Mouse (Mus musculus): ENCODE data around the gene Aspg. TPM values are rescaled to one million over a fixed set of nuclear protein-coding genes. Genes with fewer than 3 reads are reported as not detected.

The Aspg gene
- polyA plus RNA-seq, 1 experiment from 2014 or later: 0.15 TPM

DNA sequence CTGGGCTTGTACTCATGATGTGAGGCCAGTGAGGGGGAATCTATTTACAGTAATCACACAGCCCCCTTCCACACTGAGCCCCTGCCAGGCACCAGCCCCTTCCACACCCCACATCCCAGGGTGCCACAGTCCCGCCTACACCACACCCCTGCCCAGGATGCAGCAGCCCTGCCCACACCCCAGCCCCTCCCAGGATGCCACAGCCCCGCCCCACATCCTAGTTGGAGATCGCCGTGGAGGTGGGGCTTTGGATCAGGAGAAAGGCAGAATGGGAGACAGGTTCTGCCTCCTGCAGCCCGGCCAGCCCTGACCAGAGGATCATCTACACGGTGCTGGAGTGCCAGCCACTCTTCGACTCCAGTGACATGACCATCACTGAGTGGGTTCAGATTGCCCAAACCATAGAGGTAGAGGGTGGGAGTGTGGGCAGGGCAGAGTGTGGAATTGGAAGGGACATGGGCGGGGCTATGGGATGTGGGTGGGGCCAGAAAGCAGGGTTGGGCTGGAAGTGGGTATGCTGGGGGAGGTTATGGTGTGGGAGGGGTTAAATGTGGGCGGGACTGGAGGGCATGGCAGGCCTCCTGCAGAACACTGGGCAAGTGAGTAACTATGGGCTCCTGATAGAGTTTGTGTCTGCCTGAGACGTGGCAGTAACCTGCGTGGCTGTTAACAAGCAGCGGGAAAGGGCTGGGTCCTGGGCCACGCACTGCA, 6.4 kb downstream of the Aspg start:
- H3K4me2 ChIP-seq (ENCODE audit: low read length): no peak overlapping the region
- no peak overlapping the region for H3K27ac ChIP-seq (replicated peaks in 1 of 2; ENCODE audit: control insufficient read depth in 1 of 2, insufficient read depth in 1 of 2, low read depth in 2 of 2, low read length in 2 of 2)
- WGBS: 17% methylated on average over 13 of the region's 13 CpGs
- H3K9me3 ChIP-seq (ENCODE audit: control insufficient read depth, low read length): no peaks in the 10 kb centered on the region
- H3K4me1 ChIP-seq (ENCODE audit: control insufficient read depth in 2 of 2, insufficient read depth in 2 of 2, low read length in 2 of 2): peaks cover 0 to 4% of the 10 kb centered on the region in 2 experiments; a peak in 1 of 4 replicates
- no peak overlapping the region for H3K4me3 ChIP-seq (ENCODE audit: control insufficient read depth in 1 of 2, insufficient read depth in 1 of 2, low read depth in 1 of 2, low read length in 2 of 2)
- no peak overlapping the region for H3K9ac ChIP-seq (ENCODE audit: low read length)
- ATAC-seq (ENCODE audit: insufficient number of reproducible peaks, insufficient read depth, low FRiP score, low read depth): peak; percentile 27; the same call in 1 of the 2 replicates
- H3K27me3 ChIP-seq (ENCODE audit: control insufficient read depth, insufficient read depth, low read length): peaks cover 29% of the 10 kb centered on the region
- no peaks in the 10 kb centered on the region for H3K36me3 ChIP-seq (ENCODE audit: control insufficient read depth, insufficient read depth, low read length)

DNA sequence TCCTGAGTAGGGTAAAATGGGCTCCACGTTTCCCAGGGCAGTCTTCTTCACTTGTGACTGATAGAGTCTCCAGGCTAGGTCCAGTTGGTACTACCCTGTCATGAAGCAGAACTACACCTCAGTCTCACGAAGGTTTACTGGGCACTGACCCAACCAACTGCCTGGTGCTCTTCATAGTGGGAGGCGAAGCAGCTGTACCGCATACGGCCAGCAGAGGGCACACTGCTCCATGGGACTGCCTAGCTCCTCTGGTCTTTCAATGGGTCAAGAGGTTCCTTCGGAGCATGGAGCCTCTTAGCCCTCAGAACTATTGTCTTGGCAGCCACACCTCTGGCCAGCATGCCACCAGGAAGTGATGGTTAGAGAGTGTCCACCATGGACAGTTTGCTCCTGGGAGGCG, 7.2 kb downstream of the Aspg start:
- H3K27me3 ChIP-seq (ENCODE audit: control insufficient read depth, insufficient read depth, low read length): peaks cover 27% of the 10 kb centered on the region
- WGBS: 12% methylated on average over 7 of the region's 7 CpGs
- no peak overlapping the region for H3K4me2 ChIP-seq (ENCODE audit: low read length)
- no peak overlapping the region for H3K4me3 ChIP-seq (ENCODE audit: control insufficient read depth in 1 of 2, insufficient read depth in 1 of 2, low read depth in 1 of 2, low read length in 2 of 2)
- no peak for ATAC-seq (ENCODE audit: insufficient number of reproducible peaks, insufficient read depth, low FRiP score, low read depth)
- no peaks in the 10 kb centered on the region for H3K36me3 ChIP-seq (ENCODE audit: control insufficient read depth, insufficient read depth, low read length)
- no peak overlapping the region for H3K9ac ChIP-seq (ENCODE audit: low read length)
- H3K9me3 ChIP-seq (ENCODE audit: control insufficient read depth, low read length): no peaks in the 10 kb centered on the region
- no peak overlapping the region for H3K27ac ChIP-seq (replicated peaks in 1 of 2; ENCODE audit: control insufficient read depth in 1 of 2, insufficient read depth in 1 of 2, low read depth in 2 of 2, low read length in 2 of 2)
- peaks cover 0 to 4% of the 10 kb centered on the region in 2 experiments; a peak in 1 of 4 replicates for H3K4me1 ChIP-seq (ENCODE audit: control insufficient read depth in 2 of 2, insufficient read depth in 2 of 2, low read length in 2 of 2)

DNA sequence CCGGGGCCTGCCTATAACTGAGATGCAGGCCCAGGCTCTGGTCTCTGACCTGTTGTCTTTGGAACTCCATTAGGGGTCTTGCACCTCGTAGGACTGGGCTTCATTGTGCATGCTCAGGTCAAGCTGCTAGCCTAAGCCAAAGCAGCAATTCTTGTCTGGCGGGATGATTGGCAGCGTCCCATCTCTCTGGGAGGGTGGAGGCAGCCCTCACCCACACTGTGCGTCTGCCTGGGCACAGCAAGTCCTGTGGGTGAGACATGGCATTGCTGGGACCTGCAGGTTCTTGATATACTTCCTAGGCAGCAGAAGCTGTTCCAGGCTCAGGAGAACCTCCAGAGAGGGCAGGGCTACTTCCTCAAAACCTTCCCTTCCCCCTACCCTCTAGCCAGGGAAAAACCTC, 10.5 kb downstream of the Aspg start:
- Histone ChIP-seq H3K9ac (ENCODE audit: low read length) (no peak overlapping the region), H3K36me3 (ENCODE audit: control insufficient read depth, insufficient read depth, low read length) (no peaks in the 10 kb centered on the region), H3K27me3 (ENCODE audit: control insufficient read depth, insufficient read depth, low read length) (peaks cover 27% of the 10 kb centered on the region), H3K4me1 (ENCODE audit: control insufficient read depth in 2 of 2, insufficient read depth in 2 of 2, low read length in 2 of 2) (peaks cover 0 to 4% of the 10 kb centered on the region in 2 experiments; a peak in 1 of 4 replicates), H3K4me3 (ENCODE audit: control insufficient read depth in 1 of 2, insufficient read depth in 1 of 2, low read depth in 1 of 2, low read length in 2 of 2) (no peak overlapping the region), H3K4me2 (ENCODE audit: low read length) (no peak overlapping the region), H3K27ac (replicated peaks in 1 of 2; ENCODE audit: control insufficient read depth in 1 of 2, insufficient read depth in 1 of 2, low read depth in 2 of 2, low read length in 2 of 2) (no peak overlapping the region), H3K9me3 (ENCODE audit: control insufficient read depth, low read length) (no peaks in the 10 kb centered on the region)
- WGBS: 76% methylated on average over 5 of the region's 5 CpGs
- no peak for ATAC-seq (ENCODE audit: insufficient number of reproducible peaks, insufficient read depth, low FRiP score, low read depth)

DNA sequence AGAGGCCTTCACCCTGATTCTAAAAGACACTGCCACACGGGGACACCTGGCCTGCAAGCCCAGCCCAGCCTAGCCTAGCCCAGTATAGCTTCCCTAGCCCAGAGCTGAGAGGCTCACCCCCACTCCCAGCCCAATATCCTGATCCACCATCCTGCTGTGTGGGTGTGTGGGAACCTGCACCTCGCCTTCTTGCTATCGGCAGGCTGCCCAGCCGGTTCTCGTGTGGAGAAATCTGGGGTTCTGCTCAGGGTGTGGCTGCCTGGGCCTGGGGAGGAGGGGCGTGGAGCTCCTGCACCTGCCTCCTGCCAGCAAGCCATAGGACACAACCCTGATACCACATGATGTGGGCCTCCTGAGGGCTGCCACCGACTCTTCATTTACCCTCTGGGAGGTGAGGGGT, 11.2 kb downstream of the Aspg start:
- no peaks in the 10 kb centered on the region for H3K9me3 ChIP-seq (ENCODE audit: control insufficient read depth, low read length)
- H3K4me3 ChIP-seq (ENCODE audit: control insufficient read depth in 1 of 2, insufficient read depth in 1 of 2, low read depth in 1 of 2, low read length in 2 of 2): no peak overlapping the region
- H3K27me3 ChIP-seq (ENCODE audit: control insufficient read depth, insufficient read depth, low read length): peaks cover 22% of the 10 kb centered on the region
- ATAC-seq (ENCODE audit: insufficient number of reproducible peaks, insufficient read depth, low FRiP score, low read depth): no peak
- H3K27ac ChIP-seq (replicated peaks in 1 of 2; ENCODE audit: control insufficient read depth in 1 of 2, insufficient read depth in 1 of 2, low read depth in 2 of 2, low read length in 2 of 2): no peak overlapping the region
- no peaks in the 10 kb centered on the region for H3K36me3 ChIP-seq (ENCODE audit: control insufficient read depth, insufficient read depth, low read length)
- peaks cover 0 to 4% of the 10 kb centered on the region in 2 experiments; a peak in 1 of 4 replicates for H3K4me1 ChIP-seq (ENCODE audit: control insufficient read depth in 2 of 2, insufficient read depth in 2 of 2, low read length in 2 of 2)
- H3K4me2 ChIP-seq (ENCODE audit: low read length): no peak overlapping the region
- WGBS: 71% methylated on average over 7 of the region's 7 CpGs
- no peak overlapping the region for H3K9ac ChIP-seq (ENCODE audit: low read length)

DNA sequence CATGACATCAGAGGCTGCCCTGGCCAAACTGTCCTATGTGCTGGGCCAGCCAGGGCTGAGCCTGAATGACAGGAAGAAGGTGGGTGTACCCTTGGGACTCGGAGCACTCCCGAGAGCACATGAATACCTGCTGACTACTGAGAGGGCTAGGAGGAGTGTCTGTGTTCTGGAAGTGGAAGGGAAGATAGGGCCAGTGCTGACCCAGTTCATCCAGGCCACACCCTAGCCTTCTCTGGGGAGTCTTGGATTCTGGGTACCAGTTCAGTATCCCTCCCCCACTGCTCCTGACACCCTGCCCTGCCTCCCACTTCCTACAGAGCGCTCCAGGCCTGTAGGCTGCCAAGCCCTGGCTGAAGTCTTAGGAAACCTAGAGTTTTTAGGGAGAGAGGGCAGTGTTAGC, 14.7 kb downstream of the Aspg start:
- 55% methylated on average over 3 of the region's 3 CpGs for WGBS
- ATAC-seq (ENCODE audit: insufficient number of reproducible peaks, insufficient read depth, low FRiP score, low read depth): no peak
- Histone ChIP-seq H3K27me3 (ENCODE audit: control insufficient read depth, insufficient read depth, low read length) (peaks cover 6% of the 10 kb centered on the region; the same call in 1 of the 2 replicates), H3K9ac (ENCODE audit: low read length) (no peak overlapping the region), H3K36me3 (ENCODE audit: control insufficient read depth, insufficient read depth, low read length) (no peaks in the 10 kb centered on the region), H3K4me1 (ENCODE audit: control insufficient read depth in 2 of 2, insufficient read depth in 2 of 2, low read length in 2 of 2) (no peaks in the 10 kb centered on the region), H3K4me2 (ENCODE audit: low read length) (no peak overlapping the region), H3K4me3 (ENCODE audit: control insufficient read depth in 1 of 2, insufficient read depth in 1 of 2, low read depth in 1 of 2, low read length in 2 of 2) (no peak overlapping the region), H3K9me3 (ENCODE audit: control insufficient read depth, low read length) (no peaks in the 10 kb centered on the region), H3K27ac (replicated peaks in 1 of 2; ENCODE audit: control insufficient read depth in 1 of 2, insufficient read depth in 1 of 2, low read depth in 2 of 2, low read length in 2 of 2) (no peak overlapping the region)

DNA sequence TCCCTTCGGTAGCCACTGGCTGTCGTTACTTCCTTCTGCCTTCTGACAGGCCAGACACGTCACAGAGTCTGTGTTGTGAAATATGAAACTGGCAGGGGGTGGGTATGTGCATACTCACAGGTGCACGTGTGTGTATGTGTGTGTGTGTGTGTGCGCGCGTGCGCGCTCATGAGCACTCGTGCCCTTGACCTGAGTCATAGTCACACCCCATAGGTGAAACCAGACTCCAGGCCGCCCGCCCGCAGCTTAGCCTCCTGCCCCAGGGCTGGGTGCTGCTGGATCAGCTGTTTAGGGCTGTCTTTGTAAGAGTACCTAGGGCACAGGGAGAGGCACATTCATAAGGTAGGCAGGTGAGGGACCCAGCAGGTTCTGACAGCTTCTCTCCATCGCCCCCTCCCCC, 19.4 kb downstream of the Aspg start:
- no peak overlapping the region for H3K9ac ChIP-seq (ENCODE audit: low read length)
- 79% methylated on average over 14 of the region's 14 CpGs for WGBS
- H3K4me3 ChIP-seq (ENCODE audit: control insufficient read depth in 1 of 2, insufficient read depth in 1 of 2, low read depth in 1 of 2, low read length in 2 of 2): no peak overlapping the region
- H3K27ac ChIP-seq (replicated peaks in 1 of 2; ENCODE audit: control insufficient read depth in 1 of 2, insufficient read depth in 1 of 2, low read depth in 2 of 2, low read length in 2 of 2): no peak overlapping the region
- ATAC-seq (ENCODE audit: insufficient number of reproducible peaks, insufficient read depth, low FRiP score, low read depth): no peak
- H3K36me3 ChIP-seq (ENCODE audit: control insufficient read depth, insufficient read depth, low read length): no peaks in the 10 kb centered on the region
- no peak overlapping the region for H3K4me2 ChIP-seq (ENCODE audit: low read length)
- H3K4me1 ChIP-seq (ENCODE audit: control insufficient read depth in 2 of 2, insufficient read depth in 2 of 2, low read length in 2 of 2): peaks cover 3% of the 10 kb centered on the region in 2 experiments; a peak in 2 of 4 replicates
- H3K9me3 ChIP-seq (ENCODE audit: control insufficient read depth, low read length): no peaks in the 10 kb centered on the region
- peaks cover 22% of the 10 kb centered on the region for H3K27me3 ChIP-seq (ENCODE audit: control insufficient read depth, insufficient read depth, low read length)

DNA sequence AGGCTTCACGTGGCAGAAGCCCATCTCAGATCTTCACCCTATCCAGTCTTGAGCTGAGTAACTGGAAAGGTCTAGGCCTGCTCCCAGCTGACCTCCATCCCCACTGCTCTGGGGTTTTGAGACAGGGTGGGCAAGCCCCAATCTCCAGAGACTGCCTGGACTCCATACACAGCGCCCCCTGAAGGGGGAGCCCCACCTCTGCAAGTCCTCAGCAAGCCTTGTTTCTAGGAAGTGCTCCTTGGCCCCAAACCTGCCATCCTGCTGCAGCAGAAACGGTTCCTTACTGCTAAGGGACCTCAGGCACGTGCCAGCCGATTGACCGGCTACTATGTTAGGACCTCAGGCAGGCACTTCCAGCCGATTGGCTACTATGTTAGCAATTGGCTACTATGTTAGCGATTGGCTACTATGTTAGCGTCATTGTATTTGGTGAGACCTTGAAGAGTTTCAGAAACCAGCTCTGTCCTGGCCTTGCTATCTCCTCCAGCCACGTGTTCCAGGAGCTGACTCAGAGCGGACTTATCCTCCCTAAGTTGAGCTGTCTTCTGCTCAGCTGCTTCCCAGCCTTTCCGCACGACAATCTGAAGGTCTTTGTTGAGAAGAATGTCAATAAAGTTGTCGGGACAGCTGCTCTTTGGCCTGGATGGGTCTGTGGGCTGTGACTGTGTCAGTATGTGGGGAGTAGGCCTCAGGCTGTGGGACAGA, 20.6 kb downstream of the Aspg start:
- H3K36me3 ChIP-seq (ENCODE audit: control insufficient read depth, insufficient read depth, low read length): no peaks in the 10 kb centered on the region
- H3K9me3 ChIP-seq (ENCODE audit: control insufficient read depth, low read length): no peaks in the 10 kb centered on the region
- no peak overlapping the region for H3K4me2 ChIP-seq (ENCODE audit: low read length)
- no peak overlapping the region for H3K27ac ChIP-seq (replicated peaks in 1 of 2; ENCODE audit: control insufficient read depth in 1 of 2, insufficient read depth in 1 of 2, low read depth in 2 of 2, low read length in 2 of 2)
- peaks cover 3 to 6% of the 10 kb centered on the region in 2 experiments; a peak in 2 of 4 replicates for H3K4me1 ChIP-seq (ENCODE audit: control insufficient read depth in 2 of 2, insufficient read depth in 2 of 2, low read length in 2 of 2)
- WGBS: 61% methylated on average over 14 of the region's 14 CpGs
- H3K9ac ChIP-seq (ENCODE audit: low read length): no peak overlapping the region
- no peak for ATAC-seq (ENCODE audit: insufficient number of reproducible peaks, insufficient read depth, low FRiP score, low read depth)
- H3K27me3 ChIP-seq (ENCODE audit: control insufficient read depth, insufficient read depth, low read length): peaks cover 33% of the 10 kb centered on the region
- H3K4me3 ChIP-seq (ENCODE audit: control insufficient read depth in 1 of 2, insufficient read depth in 1 of 2, low read depth in 1 of 2, low read length in 2 of 2): no peak overlapping the region

All from heart, embryonic 14.5 days (tissue).